Mouse (Mus musculus) left cerebral cortex, adult 9 months (tissue): Measurements from ENCODE around the gene Mettl2.

Experiments used
- DNase-seq, 2 experiments: peaks; one replicate each; pipeline ENCODE4 v3.0.0; 2022; ENCODE audit warnings: low spot score in 2 of 2

Mettl2 gene

GRCm38 (mm10) chr11:105153068-105153833 lies 27.0 kb downstream of the Mettl2 start:
- no peak for DNase-seq

- no peak for DNase-seq
Observed at GRCm38 (mm10) chr11:105155915-105156314, 29.7 kb downstream of the Mettl2 start.

- DNase-seq, result no peak
Observed at GRCm38 (mm10) chr11:105156748-105157267, 30.6 kb downstream of the Mettl2 start.

GRCm38 (mm10) chr11:105158047-105158446 lies 31.8 kb downstream of the Mettl2 start:
- DNase-seq, result no peak

- no peak for DNase-seq
Observed at GRCm38 (mm10) chr11:105159673-105160360, 33.6 kb downstream of the Mettl2 start.

- no peak for DNase-seq
Observed at GRCm38 (mm10) chr11:105161411-105161810, 35.2 kb downstream of the Mettl2 start.

- no peak for DNase-seq
Observed at GRCm38 (mm10) chr11:105164516-105165510, 38.6 kb downstream of the Mettl2 start.

GRCm38 (mm10) chr11:105166780-105167179 lies 40.6 kb downstream of the Mettl2 start:
- DNase-seq, result no peak

- DNase-seq, result no peak
Observed at GRCm38 (mm10) chr11:105178516-105178915, 52.3 kb downstream of the Mettl2 start, which contains the start of gene Tlk2. Gene Tlk2 (plus strand): TSS chr11:105178807.

- no peak for DNase-seq
Observed at GRCm38 (mm10) chr11:105179523-105179922, 53.3 kb downstream of the Mettl2 start.

- DNase-seq, result peak in 1 of 2 experiments; percentile 15
Observed at GRCm38 (mm10) chr11:105180471-105181091, 54.4 kb downstream of the Mettl2 start.

GRCm38 (mm10) chr11:105181126-105181637 lies 55.0 kb downstream of the Mettl2 start:
- DNase-seq, result peak; percentile 62 to 79

- DNase-seq, result peak in 1 of 2 experiments; percentile 31
Observed at GRCm38 (mm10) chr11:105181689-105182460, 55.6 kb downstream of the Mettl2 start.

GRCm38 (mm10) chr11:105182461-105182855 lies 56.2 kb downstream of the Mettl2 start:
- no peak for DNase-seq

- DNase-seq, result no peak
Observed at GRCm38 (mm10) chr11:105184678-105185077, 58.5 kb downstream of the Mettl2 start.
